19 mouse cellular contexts compared by ENCODE assay signal in the genomic region with DNA sequence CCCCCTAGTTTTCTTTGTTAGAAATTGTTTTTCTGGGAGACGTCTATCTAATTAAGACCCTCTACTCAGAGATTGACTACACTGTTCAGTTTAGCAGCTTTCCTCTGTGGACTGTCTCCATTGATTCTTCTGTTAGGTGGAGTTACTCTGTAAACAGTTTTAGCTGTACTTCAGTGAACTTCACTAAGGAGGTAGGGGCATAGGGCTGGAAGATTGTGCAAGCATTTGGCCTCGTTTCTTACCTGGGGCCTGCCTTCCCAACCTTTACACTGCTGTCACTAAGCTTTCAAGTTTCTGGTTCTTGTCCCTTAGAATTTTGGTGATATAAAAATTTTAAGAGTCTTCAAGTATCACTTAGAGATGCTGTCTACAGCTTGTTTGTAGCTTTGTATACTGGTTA.
"Had no signal": no experiment of that assay in that cellular context is flagged by ENCODE, and none has a peak within 500 bp of the region (broad histone marks: within the 10 kb centered on the region; RNA-seq: fewer than 3 reads in every experiment).

No protein-coding gene starts in this region.

- H3K9ac ChIP-seq: hindbrain, embryonic 15.5 days; kidney, embryonic 15.5 days; limb, embryonic 15.5 days; liver, embryonic 14.5 days; midbrain, embryonic 13.5 days; stomach, embryonic 15.5 days had no signal

- H3K27me3 ChIP-seq: hindbrain, embryonic 15.5 days; kidney, embryonic 15.5 days; limb, embryonic 12.5 days; limb, embryonic 15.5 days; megakaryocyte, embryonic 14.5 days; midbrain, embryonic 13.5 days; neural tube, embryonic 13.5 days; stomach, embryonic 15.5 days had no signal

- H3K9me3 ChIP-seq: hindbrain, embryonic 15.5 days; kidney, embryonic 15.5 days; limb, embryonic 12.5 days; limb, embryonic 15.5 days; megakaryocyte, embryonic 14.5 days; midbrain, embryonic 10.5 days; midbrain, embryonic 13.5 days; neural tube, embryonic 13.5 days; stomach, embryonic 15.5 days had no signal

- H3K4me3 ChIP-seq: hindbrain, embryonic 15.5 days; kidney, embryonic 15.5 days; limb, embryonic 12.5 days; limb, embryonic 15.5 days; megakaryocyte, embryonic 14.5 days; midbrain, embryonic 10.5 days; midbrain, embryonic 13.5 days; myocyte; neural tube, embryonic 13.5 days; stomach, embryonic 15.5 days had no signal

- DNase-seq: left cerebral cortex, postnatal 4 days; lung, adult 18-20 months; retina, postnatal 1 day; right cerebral cortex, postnatal 25 days; spleen, adult 18-20 months; thymus, postnatal 25 days had no signal

- H3K4me1 ChIP-seq: limb, embryonic 12.5 days had no signal

- ATAC-seq: intestine, postnatal 0 days; midbrain, embryonic 13.5 days; midbrain, embryonic 16.5 days had no signal

- H3K4me2 ChIP-seq: hindbrain, embryonic 15.5 days; limb, embryonic 12.5 days; limb, embryonic 15.5 days; midbrain, embryonic 13.5 days; neural tube, embryonic 13.5 days; stomach, embryonic 15.5 days had no signal

- H3K27ac ChIP-seq: hindbrain, embryonic 15.5 days; limb, embryonic 12.5 days; limb, embryonic 15.5 days; liver, embryonic 14.5 days; midbrain, embryonic 10.5 days; midbrain, embryonic 13.5 days; neural tube, embryonic 13.5 days; stomach, embryonic 15.5 days had no signal
